Mouse (Mus musculus) frontal cortex, postnatal 25 days (tissue): ENCODE measurements around the gene Tprkb.
"Not testable (repeated sequence)": the region's sequence is repeated elsewhere in the genome, so short reads cannot be mapped to it uniquely, and the experiment has no call there.

Experiments used
- DNase-seq, 2 experiments: peaks; one replicate each; pipeline ENCODE4 v3.0.0; 2022; ENCODE audit warnings: low spot score in 2 of 2

Tprkb gene

DNA sequence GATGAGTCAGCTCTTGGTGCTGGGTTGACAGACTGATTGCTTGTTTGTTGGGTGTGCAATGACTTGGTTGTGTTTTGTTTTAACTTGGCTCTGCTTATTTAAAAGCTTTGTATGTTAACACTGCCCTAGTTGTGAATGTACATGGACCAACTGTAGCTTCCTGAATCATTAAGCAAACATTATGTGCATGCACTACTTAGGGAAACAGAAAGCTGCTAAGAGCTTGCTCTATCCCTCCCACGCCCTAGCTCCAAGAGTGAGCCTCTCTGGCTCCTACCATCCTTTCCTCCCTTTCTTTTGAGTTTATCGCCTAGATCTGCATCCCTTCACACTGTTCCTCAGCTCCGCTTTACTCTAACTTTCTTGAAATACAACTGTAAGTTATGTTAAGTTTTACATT, 61.7 kb downstream of the Tprkb start:
- DNase-seq, result no peak

DNA sequence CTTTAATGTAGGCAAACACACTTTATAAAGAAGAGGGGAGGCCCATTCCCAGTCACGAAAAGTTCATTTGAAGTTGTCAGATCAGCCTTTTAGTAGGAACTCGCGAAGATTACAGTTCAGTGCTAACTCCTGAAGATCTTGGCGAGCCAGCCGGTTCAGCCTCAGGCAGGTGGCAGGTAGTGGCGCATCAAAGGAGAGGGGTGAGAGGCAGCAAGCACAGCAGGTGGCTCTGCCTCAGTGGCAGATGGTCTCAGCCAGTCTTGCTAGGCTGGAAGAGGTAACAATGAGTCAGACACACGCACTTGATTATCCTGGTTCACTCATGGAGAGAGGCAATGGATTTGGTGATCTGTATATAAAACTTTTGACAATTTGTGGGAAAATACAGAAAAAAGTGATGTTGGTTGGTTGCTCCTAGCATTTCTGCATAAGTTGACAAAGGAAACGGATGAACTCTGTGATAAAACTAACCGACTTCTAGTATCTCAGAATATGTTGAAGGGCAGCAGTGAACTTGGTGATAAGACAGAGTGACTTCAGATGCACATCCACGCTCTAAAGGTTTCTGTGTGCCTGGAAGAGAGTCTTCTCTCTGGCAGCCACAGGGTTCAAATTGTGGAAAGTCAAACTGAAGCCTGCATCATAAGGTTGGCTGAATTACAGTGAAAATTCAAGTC, 63.4 kb downstream of the Tprkb start:
- no peak for DNase-seq

DNA sequence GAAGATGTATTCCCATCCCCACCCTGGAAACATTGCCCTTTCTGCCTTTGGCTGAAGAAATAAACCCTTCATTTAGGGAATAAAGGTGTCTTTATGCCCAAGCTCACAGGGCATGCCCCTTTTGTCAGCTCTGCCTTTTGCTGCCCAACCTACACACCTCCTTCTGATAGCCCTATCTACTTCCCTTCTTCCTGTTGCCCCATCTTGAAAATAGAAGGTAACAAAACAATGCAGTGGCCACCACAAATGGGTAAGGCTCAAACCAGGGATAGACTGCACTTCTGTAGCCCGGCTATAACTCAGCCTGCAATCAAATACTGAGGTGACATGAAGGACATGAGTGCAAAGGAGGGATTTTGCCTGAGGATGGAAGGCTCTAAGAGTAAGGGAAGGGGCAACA, 64.1 kb downstream of the Tprkb start:
- DNase-seq, result no peak

DNA sequence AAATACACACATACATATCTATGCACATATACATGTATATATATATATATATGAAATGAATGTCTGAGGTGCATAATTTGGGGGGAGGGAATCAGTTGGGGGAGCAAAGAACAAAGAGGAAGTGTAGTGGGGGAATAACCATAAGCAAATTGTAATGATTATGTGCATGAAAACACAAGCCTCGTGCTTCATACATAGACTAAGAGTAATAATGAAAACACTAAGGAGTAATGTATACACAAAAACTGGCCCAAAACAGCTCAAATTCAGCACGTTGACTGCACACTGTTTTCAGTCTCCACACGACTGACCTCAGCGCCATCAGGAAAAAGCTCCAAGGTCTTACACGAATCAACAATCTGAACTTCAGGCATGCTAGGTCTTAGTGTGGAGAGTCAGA, 64.6 kb downstream of the Tprkb start:
- DNase-seq, result no peak

DNA sequence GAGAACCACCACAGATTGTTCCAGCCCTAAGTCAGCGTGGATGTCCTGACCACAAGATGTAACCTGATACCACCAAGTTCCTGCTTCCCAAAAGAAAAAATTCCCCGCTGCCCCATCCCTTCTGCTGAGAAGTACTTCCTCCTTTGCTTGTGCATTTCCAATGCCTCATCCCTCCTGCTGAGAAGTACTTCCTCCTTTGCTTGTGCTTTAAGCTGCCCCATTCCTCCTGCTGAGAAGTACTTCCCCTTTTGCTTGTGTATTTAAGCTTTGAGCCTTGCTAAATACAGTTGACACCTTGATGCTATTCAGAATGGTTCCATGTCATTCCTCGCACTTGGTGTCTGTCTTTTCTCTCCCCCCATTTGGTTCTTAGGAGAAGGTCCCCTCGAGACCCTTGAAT, 67.1 kb downstream of the Tprkb start:
- DNase-seq, result not testable (repeated sequence)
